Mouse (Mus musculus) heart, embryonic 16.5 days (tissue): ENCODE results near the gene Brd2. TPM values are rescaled to one million over a fixed set of nuclear protein-coding genes. Genes with fewer than 3 reads are reported as not detected.

Experiments used
- ATAC-seq: fragments of 200-750 bp; cut with Nextera tagmentation; replicated peaks from 2 replicates; pipeline ENCODE4 v1.8.0; 2017; ENCODE audit warnings: moderate number of reproducible peaks; ENCODE audit not compliant: insufficient read depth, low FRiP score; ENCODE audit errors: extremely low read depth
- H3K27ac ChIP-seq: fragments of 300-500 bp; sonication (generic); 2 replicates; pipeline ENCODE4 v1.5.1; 2014; ENCODE audit warnings: mild to moderate bottlenecking, low read length, control low read depth, moderate library complexity
- H3K27me3 ChIP-seq: fragments of 300-500 bp; sonication (generic); 2 replicates; pipeline ENCODE4 v1.6.1; 2014; ENCODE audit warnings: low read length, mixed read lengths; ENCODE audit not compliant: control insufficient read depth, insufficient read depth
- H3K36me3 ChIP-seq: fragments of 300-500 bp; sonication (generic); 2 replicates; pipeline ENCODE4 v1.6.1; 2014; ENCODE audit not compliant: control insufficient read depth, insufficient read depth
- H3K4me1 ChIP-seq: fragments of 300-500 bp; sonication (generic); 2 replicates; pipeline ENCODE4 v1.6.1; 2014; ENCODE audit warnings: low read length, mixed read lengths; ENCODE audit not compliant: control insufficient read depth, insufficient read depth
- H3K4me2 ChIP-seq: fragments of 300-500 bp; sonication (generic); 2 replicates; pipeline ENCODE4 v1.6.1; 2014; ENCODE audit warnings: low read depth, mild to moderate bottlenecking, control low read depth, low read length
- H3K4me3 ChIP-seq: fragments of 300-500 bp; sonication (generic); 2 replicates; pipeline ENCODE4 v1.5.1; 2014; ENCODE audit warnings: mild to moderate bottlenecking, control low read depth, low read length
- H3K9ac ChIP-seq: fragments of 300-500 bp; sonication (generic); 2 replicates; pipeline ENCODE4 v1.6.1; 2014; ENCODE audit warnings: low read length, control low read depth
- H3K9me3 ChIP-seq: fragments of 300-500 bp; sonication (generic); replicated peaks from 2 replicates; pipeline ENCODE4 v1.6.1; 2016; ENCODE audit warnings: low read length; ENCODE audit not compliant: control insufficient read depth
- WGBS: fragments of 180-500 bp; shearing (Covaris S2); extraction: QIAGEN DNeasy Blood & Tissue Kit; methylation state at CpG from one replicate; pipeline ENCODE4 v1.1.7; 2014; 5-methylcytosine and 5-hydroxymethylcytosine counted together
- polyA plus RNA-seq: library from polyadenylated mRNA; unstranded; fragments of >200 nt; fragmentation: Nextera tagmentation; extraction: Ambion mirVana; gene quantifications from 2 replicates; pipeline ENCODE4 v1.2.1, GENCODE M21; 2015

The Brd2 gene
- polyA plus RNA-seq, 1 experiment from 2014 or later = 71.9 TPM

DNA sequence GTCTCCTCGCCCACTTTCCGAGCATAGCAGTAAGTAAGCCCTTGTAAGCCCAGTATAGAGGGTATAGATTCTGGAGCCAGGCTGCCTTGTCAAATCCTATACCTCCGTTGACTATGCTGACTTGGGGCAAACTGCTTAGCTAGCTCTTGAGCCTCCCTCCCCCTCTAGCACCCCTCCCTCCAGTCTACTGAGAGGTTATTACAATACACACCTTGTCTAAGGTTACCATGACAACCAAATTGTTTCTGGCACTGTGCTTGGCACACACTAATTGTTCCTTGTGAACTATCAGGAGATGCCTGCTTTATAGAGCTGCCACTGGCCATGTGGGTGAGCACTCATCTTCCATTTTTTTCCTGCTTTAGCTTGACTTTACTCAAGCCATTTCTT lies 12.6 kb downstream of the Brd2 start:
- Histone ChIP-seq H3K36me3 (peaks cover 35% of the 10 kb centered on the region), H3K4me3 (no peak overlapping the region), H3K4me2 (no peak overlapping the region), H3K9me3 (no peaks in the 10 kb centered on the region), H3K9ac (no peak overlapping the region), H3K27me3 (no peaks in the 10 kb centered on the region), H3K27ac (no peak overlapping the region), H3K4me1 (no peaks in the 10 kb centered on the region)
- no peak for ATAC-seq
- 74% methylated on average over 3 of the region's 3 CpGs for WGBS

DNA sequence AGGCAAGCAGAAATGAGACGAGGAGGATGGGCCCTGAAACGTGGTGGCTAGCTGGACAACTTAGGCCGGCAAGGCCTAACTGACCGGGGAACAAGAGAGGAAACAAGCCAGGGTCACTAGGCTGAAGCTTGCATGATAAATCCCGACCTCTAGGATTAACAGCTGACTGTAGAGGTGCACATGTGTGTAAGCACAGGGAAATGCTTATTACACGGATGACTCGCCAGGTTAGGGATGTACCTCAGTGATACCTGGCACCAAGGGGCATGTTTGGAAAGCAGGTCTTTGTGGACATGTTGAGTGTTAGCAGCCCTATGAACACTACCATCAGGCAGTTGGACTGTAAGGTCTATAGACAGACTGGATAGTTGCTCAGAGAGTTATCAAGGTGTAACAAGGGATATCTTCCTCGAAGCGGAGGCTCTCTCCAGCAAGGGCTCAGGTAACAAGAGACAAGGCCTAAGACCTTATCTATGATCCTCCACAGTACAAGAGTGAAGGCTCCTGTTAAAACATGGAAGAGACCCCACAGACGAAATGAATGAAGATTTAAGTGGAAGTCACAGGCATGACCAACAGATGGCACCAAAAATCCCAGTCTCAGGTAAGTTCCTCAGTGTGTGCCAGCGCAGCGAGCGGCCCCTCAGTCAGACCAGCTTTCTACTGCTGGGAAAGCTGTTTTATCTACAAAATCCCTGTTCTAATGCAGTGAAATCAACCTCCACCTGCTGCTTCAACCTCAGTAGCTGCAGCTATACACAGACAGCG lies 13.2 kb downstream of the Brd2 start:
- H3K36me3 ChIP-seq = peaks cover 30% of the 10 kb centered on the region
- H3K4me2 ChIP-seq = no peak overlapping the region
- H3K9me3 ChIP-seq = no peaks in the 10 kb centered on the region
- ATAC-seq = no peak
- H3K27me3 ChIP-seq = no peaks in the 10 kb centered on the region
- 78% methylated on average over 14 of the region's 14 CpGs for WGBS
- no peak overlapping the region for H3K4me3 ChIP-seq
- no peak overlapping the region for H3K9ac ChIP-seq
- H3K4me1 ChIP-seq = no peaks in the 10 kb centered on the region
- no peak overlapping the region for H3K27ac ChIP-seq

DNA sequence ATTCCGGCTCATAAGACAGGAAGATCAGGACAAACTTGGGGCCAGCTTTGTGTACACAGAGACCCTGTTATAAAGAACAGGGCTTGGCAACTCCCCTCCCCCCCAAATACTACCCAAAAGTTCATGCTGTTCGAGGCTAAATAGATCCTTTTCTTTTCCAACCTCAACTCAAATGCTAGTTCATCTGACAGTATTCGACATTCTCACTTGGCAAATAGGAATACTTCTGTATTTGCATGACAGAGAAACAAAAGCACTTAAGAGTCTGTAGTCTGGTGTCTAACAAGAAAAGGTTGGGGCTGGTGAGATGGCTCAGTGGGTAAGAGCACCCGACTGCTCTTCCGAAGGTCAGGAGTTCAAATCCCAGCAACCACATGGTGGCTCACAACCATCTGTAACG lies 14.0 kb downstream of the Brd2 start:
- H3K4me3 ChIP-seq = no peak overlapping the region
- no peaks in the 10 kb centered on the region for H3K27me3 ChIP-seq
- 87% methylated on average over 5 of the region's 6 CpGs for WGBS
- H3K27ac ChIP-seq = no peak overlapping the region
- H3K9ac ChIP-seq = no peak overlapping the region
- peaks cover 23% of the 10 kb centered on the region for H3K36me3 ChIP-seq
- H3K9me3 ChIP-seq = no peaks in the 10 kb centered on the region
- H3K4me1 ChIP-seq = no peaks in the 10 kb centered on the region
- no peak for ATAC-seq
- no peak overlapping the region for H3K4me2 ChIP-seq

DNA sequence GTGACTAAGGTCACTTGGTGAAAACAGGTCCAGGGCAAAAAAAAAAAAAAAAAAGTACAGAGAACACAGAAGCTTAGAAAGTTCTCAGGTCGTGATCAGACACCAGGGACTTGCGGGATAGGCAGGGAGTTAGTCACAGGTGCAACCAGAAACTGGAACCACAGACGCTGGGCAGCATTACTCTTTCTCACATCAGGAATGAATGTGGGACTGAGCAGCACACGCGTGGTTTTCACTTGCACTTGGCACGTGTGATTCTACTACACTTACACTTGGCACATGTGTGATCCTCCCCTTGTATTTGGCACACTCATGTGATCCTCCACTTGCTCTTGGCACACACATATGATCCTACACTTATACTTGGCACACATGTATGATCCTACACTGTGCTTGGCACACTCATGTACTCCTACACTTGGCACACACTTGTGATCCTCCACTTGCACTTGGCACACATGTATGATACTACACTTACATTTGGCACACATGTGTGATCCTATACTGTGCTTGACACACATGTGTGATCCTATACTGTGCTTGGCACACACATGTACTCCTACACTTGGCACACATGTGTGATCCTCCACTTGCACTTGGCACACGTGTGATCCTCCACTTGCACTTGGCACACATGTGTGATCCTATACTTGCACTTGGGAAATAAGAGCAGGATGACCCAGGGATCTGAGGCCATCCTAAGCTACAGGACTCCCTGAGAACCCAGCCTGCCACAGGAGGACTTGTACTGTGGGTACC lies 15.1 kb downstream of the Brd2 start:
- H3K36me3 ChIP-seq = peaks cover 11% of the 10 kb centered on the region
- no peak overlapping the region for H3K4me3 ChIP-seq
- WGBS = 77% methylated on average over 7 of the region's 7 CpGs
- H3K9ac ChIP-seq = no peak overlapping the region
- no peaks in the 10 kb centered on the region for H3K27me3 ChIP-seq
- no peak for ATAC-seq
- H3K9me3 ChIP-seq = no peaks in the 10 kb centered on the region
- H3K4me2 ChIP-seq = no peak overlapping the region
- no peak overlapping the region for H3K27ac ChIP-seq
- H3K4me1 ChIP-seq = no peaks in the 10 kb centered on the region

DNA sequence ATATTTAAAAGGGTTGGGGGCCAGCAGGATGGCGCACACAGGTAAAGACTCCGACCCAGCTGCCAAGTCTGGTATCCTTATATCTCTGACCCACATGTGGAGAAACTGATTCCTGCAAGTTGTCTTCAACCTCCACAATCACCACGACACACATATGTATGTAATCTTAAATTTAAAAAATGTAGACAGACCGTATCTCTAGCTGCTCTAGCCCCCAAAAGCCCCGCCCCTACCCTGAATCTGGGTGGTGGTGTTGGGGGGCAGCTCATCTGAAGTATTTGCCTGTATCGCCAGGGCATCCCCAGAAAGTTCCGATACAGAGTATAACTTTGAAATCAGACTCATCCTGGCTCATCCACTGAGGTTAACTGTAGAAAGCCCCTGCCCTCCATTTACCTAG lies 15.9 kb downstream of the Brd2 start:
- H3K27ac ChIP-seq = no peak overlapping the region
- no peak overlapping the region for H3K4me3 ChIP-seq
- no peak for ATAC-seq
- peaks cover 4% of the 10 kb centered on the region for H3K36me3 ChIP-seq
- H3K27me3 ChIP-seq = no peaks in the 10 kb centered on the region
- 80% methylated on average over 7 of the region's 7 CpGs for WGBS
- H3K4me2 ChIP-seq = no peak overlapping the region
- no peaks in the 10 kb centered on the region for H3K4me1 ChIP-seq
- no peaks in the 10 kb centered on the region for H3K9me3 ChIP-seq
- no peak overlapping the region for H3K9ac ChIP-seq

DNA sequence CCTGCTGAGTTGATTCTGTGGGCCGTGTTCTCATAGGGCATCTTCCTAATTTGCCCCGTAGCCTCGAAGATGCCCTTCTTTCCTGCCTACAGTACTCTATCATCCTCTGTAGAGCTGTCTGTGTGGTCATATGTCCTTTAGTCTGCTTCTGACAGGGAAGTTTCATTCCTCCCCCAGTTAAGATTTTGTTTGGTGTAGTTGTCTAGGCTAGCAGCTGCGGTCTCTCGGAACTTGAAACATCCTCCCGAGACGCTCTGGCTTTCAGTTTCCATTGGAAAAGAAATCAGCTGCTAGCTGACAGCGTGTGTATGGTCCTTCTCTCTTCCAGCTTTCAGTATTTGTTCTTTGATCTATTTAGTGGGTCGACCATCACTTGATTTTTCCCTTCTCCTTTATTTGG lies 17.6 kb downstream of the Brd2 start:
- no peak for ATAC-seq
- no peaks in the 10 kb centered on the region for H3K27me3 ChIP-seq
- H3K4me1 ChIP-seq = no peaks in the 10 kb centered on the region
- no peak overlapping the region for H3K4me3 ChIP-seq
- no peak overlapping the region for H3K4me2 ChIP-seq
- no peak overlapping the region for H3K27ac ChIP-seq
- H3K36me3 ChIP-seq = no peaks in the 10 kb centered on the region
- 83% methylated on average over 9 of the region's 9 CpGs for WGBS
- no peaks in the 10 kb centered on the region for H3K9me3 ChIP-seq
- H3K9ac ChIP-seq = no peak overlapping the region

DNA sequence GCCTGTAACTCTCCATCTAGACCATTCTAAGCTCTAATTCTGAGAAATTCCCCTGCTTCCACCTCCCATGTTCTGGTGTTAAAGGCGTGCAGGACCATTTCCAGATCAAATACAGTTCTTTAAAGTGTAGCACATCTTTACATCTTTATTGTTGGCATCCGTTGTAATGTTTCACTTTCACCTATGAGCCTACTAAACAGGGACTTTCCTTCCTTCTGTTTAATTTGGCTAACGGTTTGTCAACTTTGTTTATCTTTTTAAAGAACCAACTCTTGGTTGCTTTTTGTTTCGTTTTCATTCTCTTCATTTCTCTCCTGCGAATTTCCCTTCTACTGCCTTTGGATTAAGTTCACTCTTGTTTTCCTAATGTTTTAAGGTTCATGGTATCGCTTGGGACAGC lies 19.6 kb downstream of the Brd2 start:
- Histone ChIP-seq H3K4me2 (no peak overlapping the region), H3K9me3 (no peaks in the 10 kb centered on the region), H3K4me1 (peaks cover 8% of the 10 kb centered on the region), H3K36me3 (no peaks in the 10 kb centered on the region), H3K27me3 (no peaks in the 10 kb centered on the region), H3K27ac (no peak overlapping the region), H3K4me3 (no peak overlapping the region), H3K9ac (no peak overlapping the region)
- WGBS = 68% methylated on average over 6 of the region's 6 CpGs
- ATAC-seq = no peak

DNA sequence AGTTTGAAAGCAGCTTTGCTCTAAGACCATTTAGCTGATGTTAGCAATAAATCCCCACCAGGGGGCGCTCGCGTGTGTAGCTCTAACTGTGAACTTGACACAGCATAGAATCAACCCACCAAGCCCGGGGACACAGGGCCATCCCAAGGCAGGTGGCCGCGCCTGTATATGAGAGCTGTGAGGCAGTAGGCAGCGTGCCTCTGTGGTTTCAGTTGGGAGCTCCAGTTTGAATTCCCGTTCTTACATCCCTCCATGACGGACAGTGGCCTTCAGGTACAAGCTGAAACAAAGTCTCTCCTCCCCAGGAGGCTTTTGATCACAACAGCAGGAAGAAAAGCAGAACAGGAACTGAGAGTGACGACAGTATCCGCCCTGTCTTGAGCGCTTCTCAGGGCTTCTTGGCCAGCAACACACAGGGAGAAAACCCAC lies 20.8 kb downstream of the Brd2 start:
- H3K4me3 ChIP-seq = peak overlapping the region; percentile 38
- H3K9me3 ChIP-seq = no peaks in the 10 kb centered on the region
- H3K27ac ChIP-seq = no peak overlapping the region
- 7% methylated on average over 12 of the region's 12 CpGs for WGBS
- H3K36me3 ChIP-seq = no peaks in the 10 kb centered on the region
- peak; percentile 66 for ATAC-seq
- H3K27me3 ChIP-seq = no peaks in the 10 kb centered on the region
- H3K9ac ChIP-seq = peak overlapping the region; percentile 48; the same call in 1 of the 2 replicates
- peaks cover 8% of the 10 kb centered on the region for H3K4me1 ChIP-seq
- H3K4me2 ChIP-seq = peak overlapping the region; percentile 58

DNA sequence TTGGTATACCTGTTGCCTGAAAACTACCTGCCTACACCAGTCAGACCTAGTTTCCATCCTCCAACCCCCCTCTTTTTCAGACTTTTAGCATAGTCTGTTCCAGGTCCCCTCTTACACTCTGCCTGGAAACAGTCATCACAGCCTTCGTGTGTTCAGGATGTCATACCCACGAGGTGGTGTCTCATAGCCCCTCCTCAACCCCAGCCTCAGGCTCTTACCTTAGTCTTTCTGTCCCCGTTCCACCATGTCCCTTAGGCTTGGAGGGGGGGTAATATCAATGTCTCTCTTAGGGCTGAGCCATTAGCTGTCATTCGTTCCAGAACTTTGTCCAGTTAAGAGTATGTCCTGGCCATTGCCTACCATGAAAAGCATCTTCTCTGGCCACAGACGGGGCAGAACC lies 21.2 kb downstream of the Brd2 start:
- H3K4me3 ChIP-seq = no peak overlapping the region
- H3K4me1 ChIP-seq = peaks cover 8% of the 10 kb centered on the region
- H3K4me2 ChIP-seq = no peak overlapping the region
- no peak overlapping the region for H3K27ac ChIP-seq
- WGBS = 25% methylated on average over 5 of the region's 5 CpGs
- no peaks in the 10 kb centered on the region for H3K9me3 ChIP-seq
- H3K27me3 ChIP-seq = no peaks in the 10 kb centered on the region
- ATAC-seq = 0 out of 2 replicates have a peak, but pooled peaks have one; percentile 7
- no peak overlapping the region; the same call in 1 of the 2 replicates for H3K9ac ChIP-seq
- H3K36me3 ChIP-seq = no peaks in the 10 kb centered on the region
